Mouse (Mus musculus) CH12.LX (cell line): ENCODE data around the gene Akr7a5. TPM values are rescaled to one million over a fixed set of nuclear protein-coding genes. Genes with fewer than 3 reads are reported as not detected.
A peak's percentile ranks its signal among the peaks of the same experiment; 100 is the strongest.

Experiments used
- DNase-seq: peaks from one replicate; pipeline ENCODE4 v3.0.0-alpha.2; 2013; ENCODE audit errors: extremely low read depth
- H3K27ac ChIP-seq: 2 replicates; pipeline ENCODE4 v1.5.1; 2012; ENCODE audit warnings: low read depth, mild to moderate bottlenecking, control low read depth, moderate library complexity; ENCODE audit not compliant: insufficient read depth
- H3K27me3 ChIP-seq: replicated peaks from 2 replicates; pipeline ENCODE3; 2012; ENCODE audit warnings: inconsistent platforms
- H3K36me3 ChIP-seq, 2 experiments: replicated peaks in 1 of 2; 2 replicates each; pipeline versions ENCODE3 to v1.6.1; 2012; ENCODE audit warnings: inconsistent platforms in 1 of 2, low read length in 1 of 2, mild to moderate bottlenecking in 1 of 2, mixed read lengths in 1 of 2, moderate library complexity in 1 of 2; ENCODE audit not compliant: control insufficient read depth in 1 of 2, insufficient read depth in 1 of 2
- H3K4me1 ChIP-seq, 2 experiments: 2 replicates each; pipeline ENCODE4 v1.6.1; 2012; ENCODE audit warnings: inconsistent platforms in 1 of 2, moderate library complexity in 1 of 2; ENCODE audit not compliant: insufficient read depth in 2 of 2, control insufficient read depth in 1 of 2
- H3K4me2 ChIP-seq: 2 replicates; pipeline ENCODE4 v1.6.1; 2012; ENCODE audit warnings: low read depth, mild to moderate bottlenecking, control low read depth; ENCODE audit not compliant: poor library complexity, insufficient read depth, severe bottlenecking
- H3K4me3 ChIP-seq, 3 experiments: fragments of 150-350 bp in 1 of 3; sonication (generic) in 1 of 3; replicated peaks in 1 of 3; 2 replicates each; pipeline versions ENCODE3 to v1.5.1; 2011 to 2012; ENCODE audit warnings: low read depth in 2 of 3, low read length in 2 of 3, mild to moderate bottlenecking in 2 of 3, moderate library complexity in 2 of 3, control low read depth in 1 of 3, improper control_type of control experiment in 1 of 3, inconsistent platforms in 1 of 3, mixed read lengths in 1 of 3; ENCODE audit not compliant: poor library complexity in 1 of 3
- H3K79me2 ChIP-seq: replicated peaks from 2 replicates; pipeline ENCODE4 v1.6.1; 2012; ENCODE audit warnings: mild to moderate bottlenecking, moderate library complexity; ENCODE audit not compliant: control insufficient read depth, poor library complexity, insufficient read depth, severe bottlenecking; ENCODE audit errors: extremely low read depth
- H3K9ac ChIP-seq: 2 replicates; pipeline ENCODE4 v1.6.1; 2012; ENCODE audit warnings: low read depth, mild to moderate bottlenecking, control low read depth, moderate library complexity; ENCODE audit not compliant: insufficient read depth
- H3K9me3 ChIP-seq: replicated peaks from 2 replicates; pipeline ENCODE3; 2012; ENCODE audit warnings: low read length, inconsistent platforms, mixed read lengths
- CTCF ChIP-seq, 2 experiments: IDR thresholded peaks in 1 of 2; conservative IDR thresholded peaks in 1 of 2; 2 replicates each; pipeline ENCODE4 v1.5.1; 2011 to 2012; ENCODE audit warnings: low read depth in 2 of 2, low read length in 2 of 2, improper control_type of control experiment in 1 of 2, inconsistent platforms in 1 of 2, mild to moderate bottlenecking in 1 of 2, moderate library complexity in 1 of 2
- E2F4 ChIP-seq: IDR thresholded peaks from 2 replicates; pipeline ENCODE4 v1.6.1; 2011; ENCODE audit warnings: low read depth, low read length, improper control_type of control experiment; ENCODE audit not compliant: insufficient replicate concordance
- ELF1 ChIP-seq: IDR thresholded peaks from 2 replicates; pipeline ENCODE4 v1.6.1; 2014; ENCODE audit warnings: low read depth, mild to moderate bottlenecking, inconsistent platforms, low read length, improper control_type of control experiment
- EP300 ChIP-seq: IDR thresholded peaks from 2 replicates; pipeline ENCODE4 v1.6.1; 2011; ENCODE audit warnings: low read length, improper control_type of control experiment
- ETS1 ChIP-seq: conservative IDR thresholded peaks from 2 replicates; pipeline ENCODE4 v1.6.1; 2012; ENCODE audit warnings: low read depth, mild to moderate bottlenecking, inconsistent platforms, low read length, improper control_type of control experiment, moderate library complexity
- GABPA ChIP-seq: IDR thresholded peaks from 2 replicates; pipeline ENCODE4 v1.6.1; 2012; ENCODE audit warnings: low read depth, low read length, improper control_type of control experiment, inconsistent platforms; ENCODE audit not compliant: insufficient replicate concordance
- HCFC1 ChIP-seq: IDR thresholded peaks from 2 replicates; pipeline ENCODE4 v1.6.1; 2012; ENCODE audit warnings: low read depth, mild to moderate bottlenecking, inconsistent platforms, low read length, improper control_type of control experiment
- IRF4 ChIP-seq: IDR thresholded peaks from 2 replicates; pipeline ENCODE4 v1.6.1; 2014; ENCODE audit warnings: low read depth, mild to moderate bottlenecking, inconsistent platforms, low read length, improper control_type of control experiment
- JUN ChIP-seq: IDR thresholded peaks from 2 replicates; pipeline ENCODE4 v1.6.1; 2011; ENCODE audit warnings: low read depth, mild to moderate bottlenecking, low read length, improper control_type of control experiment, moderate library complexity; ENCODE audit not compliant: insufficient read depth
- MAX ChIP-seq: IDR thresholded peaks from 2 replicates; pipeline ENCODE4 v1.6.1; 2011; ENCODE audit warnings: low read length, improper control_type of control experiment
- MAZ ChIP-seq: IDR thresholded peaks from 2 replicates; pipeline ENCODE4 v1.6.1; 2012; ENCODE audit warnings: low read depth, mild to moderate bottlenecking, inconsistent platforms, low read length, improper control_type of control experiment, moderate library complexity
- MXI1 ChIP-seq: IDR thresholded peaks from 2 replicates; pipeline ENCODE4 v1.6.1; 2011; ENCODE audit warnings: mild to moderate bottlenecking, low read depth, low read length, improper control_type of control experiment
- MYC ChIP-seq: IDR thresholded peaks from 2 replicates; pipeline ENCODE4 v1.6.1; 2011; ENCODE audit warnings: low read depth, mild to moderate bottlenecking, improper control_type of control experiment, low read length
- NELFE ChIP-seq: IDR thresholded peaks from 2 replicates; pipeline ENCODE4 v1.6.1; 2011; ENCODE audit warnings: low read depth, low read length, improper control_type of control experiment
- NRF1 ChIP-seq: IDR thresholded peaks from 2 replicates; pipeline ENCODE4 v1.6.1; 2014; ENCODE audit warnings: low read depth, mild to moderate bottlenecking, inconsistent platforms, low read length, improper control_type of control experiment, moderate library complexity
- PAX5 ChIP-seq: IDR thresholded peaks from 2 replicates; pipeline ENCODE4 v1.6.1; 2012; ENCODE audit warnings: low read length, inconsistent platforms, mixed read lengths
- RAD21 ChIP-seq: IDR thresholded peaks from 2 replicates; pipeline ENCODE4 v1.6.1; 2011; ENCODE audit warnings: low read depth, mild to moderate bottlenecking, low read length, improper control_type of control experiment, moderate library complexity
- SMC3 ChIP-seq: IDR thresholded peaks from 2 replicates; pipeline ENCODE4 v1.6.1; 2011; ENCODE audit warnings: low read depth, low read length, improper control_type of control experiment
- TCF12 ChIP-seq: IDR thresholded peaks from 2 replicates; pipeline ENCODE4 v1.6.1; 2014; ENCODE audit warnings: low read depth, mild to moderate bottlenecking, inconsistent platforms, low read length, improper control_type of control experiment
- USF1 ChIP-seq: IDR thresholded peaks from 2 replicates; pipeline ENCODE4 v1.6.1; 2014; ENCODE audit warnings: low read depth, mild to moderate bottlenecking, inconsistent platforms, low read length, improper control_type of control experiment
- ZC3H11A ChIP-seq: IDR thresholded peaks from 2 replicates; pipeline ENCODE4 v1.6.1; 2012; ENCODE audit warnings: low read depth, mild to moderate bottlenecking, inconsistent platforms, low read length, improper control_type of control experiment
- ZMIZ1 ChIP-seq: IDR thresholded peaks from 2 replicates; pipeline ENCODE4 v1.6.1; 2012; ENCODE audit warnings: low read depth, mild to moderate bottlenecking, inconsistent platforms, low read length, improper control_type of control experiment
- ZNF384 ChIP-seq: IDR thresholded peaks from 2 replicates; pipeline ENCODE4 v1.6.1; 2012; ENCODE audit warnings: low read depth, low read length, improper control_type of control experiment, inconsistent platforms
- dilution Hi-C: fragments of 300-500 bp; cut with MboI; formaldehyde crosslinking; loops from 2 replicates; pipeline ENCODE4 v1.14.3; 2020; ENCODE audit warnings: low sequenced_read_pairs; ENCODE audit not compliant: extremely low pct_unique_long_range_greater_than_20kb, extremely low pct_ligation_motif_present
- in situ Hi-C: fragments of 300-500 bp; cut with MboI; formaldehyde crosslinking; loops from 3 replicates; pipeline ENCODE4 v1.14.3; 2019; ENCODE audit warnings: low sequenced_read_pairs, low pct_ligation_motif_present, low pct_unique_long_range_greater_than_20kb, mixed read lengths
- polyA plus RNA-seq: library from polyadenylated mRNA; unstranded; fragments of >175 nt; gene quantifications from 2 replicates; pipeline ENCODE4 v1.2.1, GENCODE M21; 2012; ENCODE audit warnings: low read depth; ENCODE audit not compliant: insufficient read length
- total RNA-seq, 2 experiments: library from RNA; depleted of rRNA; stranded (reverse); fragments of 300-350 nt in 1 of 2; fragments of >200 nt in 1 of 2; gene quantifications; 2 replicates each; pipeline ENCODE4 v1.2.3; 2012 to 2014

The Akr7a5 gene
- total and polyA plus RNA-seq, 3 experiments: 24.2 to 37.7 (median 27.0) TPM

DNA sequence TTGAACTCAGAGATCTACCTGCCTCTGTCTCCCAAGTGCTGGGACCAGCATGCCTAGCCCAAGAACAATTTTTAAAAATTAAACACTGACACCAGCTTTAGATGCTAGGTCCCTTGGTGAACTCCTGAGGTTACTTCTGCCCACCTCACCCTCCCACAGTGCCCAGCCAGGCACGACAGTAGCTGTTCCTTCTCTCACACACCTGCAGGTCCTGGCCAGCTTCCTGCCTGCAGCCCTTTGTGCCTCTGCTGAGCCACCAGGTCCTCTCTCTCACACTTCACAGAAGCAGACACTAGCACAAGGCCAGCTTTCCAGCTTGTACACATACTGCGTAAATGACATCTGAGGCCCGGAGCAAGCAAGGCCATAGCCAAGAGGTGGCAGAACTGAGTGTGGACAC, 5.0 kb upstream of the Akr7a5 start:
- Histone ChIP-seq H3K4me1 (peaks cover 22 to 48% of the 10 kb centered on the region in 2 experiments), H3K9me3 (no peaks in the 10 kb centered on the region), H3K4me3 (no peak overlapping the region), H3K9ac (no peak overlapping the region), H3K27ac (no peak overlapping the region), H3K36me3 (peaks cover 6 to 39% of the 10 kb centered on the region in 2 experiments), H3K79me2 (no peaks in the 10 kb centered on the region), H3K27me3 (peaks cover 6% of the 10 kb centered on the region), H3K4me2 (no peak overlapping the region)
- dilution Hi-C loops: no loop called here
- DNase-seq: no peak
- in situ Hi-C loops: no loop called here
- no peak for TF ChIP-seq TCF12
- no peak for TF ChIP-seq USF1
- TF ChIP-seq JUN: no peak
- no peak for TF ChIP-seq MXI1
- TF ChIP-seq PAX5: no peak
- TF ChIP-seq CTCF (conservative IDR thresholded peaks at IDR 0.05 in 1 of 2, IDR thresholded peaks at IDR 0.05 in 1 of 2; ENCODE audit: low read depth in 2 of 2, low read length in 2 of 2): no peak
- TF ChIP-seq NRF1: no peak
- TF ChIP-seq GABPA: no peak
- no peak for TF ChIP-seq ZMIZ1
- no peak for TF ChIP-seq MAZ
- TF ChIP-seq NELFE: no peak
- TF ChIP-seq ETS1: no peak
- TF ChIP-seq ZNF384: no peak
- no peak for TF ChIP-seq HCFC1
- no peak for TF ChIP-seq ZC3H11A

DNA sequence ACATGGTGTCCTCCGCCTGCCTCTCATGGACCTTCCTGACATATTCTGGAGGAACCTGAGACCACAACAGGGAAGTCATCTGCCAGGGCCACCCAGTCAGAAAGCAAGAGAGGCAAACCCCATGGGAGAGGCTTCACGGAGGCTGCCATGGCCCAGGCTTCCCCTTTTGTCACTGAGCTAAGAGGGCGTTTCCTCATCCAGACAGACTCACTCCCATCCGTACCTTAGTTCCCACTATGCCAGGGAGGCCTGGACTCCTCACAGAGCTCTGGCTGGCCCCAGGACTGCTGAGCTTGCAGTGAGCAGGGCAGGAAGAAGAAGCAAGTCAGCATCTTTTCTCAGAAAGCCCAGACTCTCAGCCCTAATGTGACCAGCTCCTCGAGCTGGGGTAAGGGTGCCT, 2.6 kb upstream of the Akr7a5 start:
- peaks cover 0 to 17% of the 10 kb centered on the region in 2 experiments for H3K36me3 ChIP-seq
- H3K4me2 ChIP-seq: peak overlapping the region; percentile 8; the same call in 1 of the 2 replicates
- TF ChIP-seq E2F4 (no peak), NRF1 (no peak), HCFC1 (no peak), ELF1 (0 out of 2 replicates have a peak, but pooled peaks have one; percentile 37), MYC (no peak), JUN (no peak), SMC3 (no peak), IRF4 (peak; percentile 18; the same call in 1 of the 2 replicates), EP300 (0 out of 2 replicates have a peak, but pooled peaks have one; percentile 44), MAZ (no peak), RAD21 (no peak), MAX (0 out of 2 replicates have a peak, but pooled peaks have one; percentile 24)
- H3K27ac ChIP-seq: no peak overlapping the region
- DNase-seq: peak; percentile 82
- no peak overlapping the region for H3K9ac ChIP-seq
- in situ Hi-C loops (no loop called here), dilution Hi-C loops (no loop called here)
- H3K4me1 ChIP-seq: peaks cover 26 to 61% of the 10 kb centered on the region in 2 experiments
- no peaks in the 10 kb centered on the region for H3K9me3 ChIP-seq
- H3K4me3 ChIP-seq: no peak overlapping the region
- no peaks in the 10 kb centered on the region for H3K79me2 ChIP-seq
- H3K27me3 ChIP-seq: peaks cover 8% of the 10 kb centered on the region
